Mouse (Mus musculus): ENCODE measurements around the gene Mfsd4b1.
"Not testable (repeated sequence)": the region's sequence is repeated elsewhere in the genome, so short reads cannot be mapped to it uniquely, and the experiment has no call there.

Mfsd4b1 gene

GRCm38 (mm10) chr10:40032897-40033296 is 7.8 kb upstream of the Mfsd4b1 start:
- DNase-seq = no peak

- DNase-seq = no peak
These were observed 5.6 kb upstream of the Mfsd4b1 start for GRCm38 (mm10) chr10:40030716-40031115.

- no peak for DNase-seq
These were observed 4.5 kb upstream of the Mfsd4b1 start for GRCm38 (mm10) chr10:40029610-40030009.

GRCm38 (mm10) chr10:40028091-40028490 is 3.0 kb upstream of the Mfsd4b1 start:
- DNase-seq = no peak

GRCm38 (mm10) chr10:40026546-40026945 is 1.5 kb upstream of the Mfsd4b1 start:
- no peak for DNase-seq

GRCm38 (mm10) chr10:40025560-40025959 is 492 bp upstream of the Mfsd4b1 start:
- DNase-seq = no peak

GRCm38 (mm10) chr10:40020401-40020800 is 4.7 kb downstream of the Mfsd4b1 start:
- DNase-seq = no peak

- DNase-seq = no peak
These were observed 5.6 kb downstream of the Mfsd4b1 start for GRCm38 (mm10) chr10:40019492-40019891.

GRCm38 (mm10) chr10:40018261-40018860 is 6.7 kb downstream of the Mfsd4b1 start:
- no peak for DNase-seq

GRCm38 (mm10) chr10:40009591-40009990 is 15.5 kb downstream of the Mfsd4b1 start:
- no peak for DNase-seq

- DNase-seq = not testable (repeated sequence)
These were observed 16.2 kb downstream of the Mfsd4b1 start for GRCm38 (mm10) chr10:40008847-40009246.

GRCm38 (mm10) chr10:40007953-40008352 is 17.1 kb downstream of the Mfsd4b1 start:
- DNase-seq = no peak

- peak; percentile 11 for DNase-seq
These were observed 18.1 kb downstream of the Mfsd4b1 start for GRCm38 (mm10) chr10:40006963-40007362.

GRCm38 (mm10) chr10:40000746-40001145 is 24.3 kb downstream of the Mfsd4b1 start:
- DNase-seq = no peak

- no peak for DNase-seq
These were observed 33.9 kb downstream of the Mfsd4b1 start for GRCm38 (mm10) chr10:39991155-39991554.

GRCm38 (mm10) chr10:39986466-39986865 is 38.6 kb downstream of the Mfsd4b1 start, which contains the start of gene Mfsd4b5:
Gene Mfsd4b5, minus strand, starts transcription at chr10:39986646.
- DNase-seq = no peak

- DNase-seq = no peak
These were observed 42.5 kb downstream of the Mfsd4b1 start for GRCm38 (mm10) chr10:39982604-39983003.

GRCm38 (mm10) chr10:39978231-39978630 is 46.8 kb downstream of the Mfsd4b1 start:
- no peak for DNase-seq

GRCm38 (mm10) chr10:39977346-39977745 is 47.7 kb downstream of the Mfsd4b1 start:
- no peak for DNase-seq

GRCm38 (mm10) chr10:39975771-39976170 is 49.3 kb downstream of the Mfsd4b1 start:
- DNase-seq = no peak

GRCm38 (mm10) chr10:39974982-39975381 is 50.1 kb downstream of the Mfsd4b1 start:
- no peak for DNase-seq

- DNase-seq = peak; percentile 56
These were observed 57.6 kb downstream of the Mfsd4b1 start for GRCm38 (mm10) chr10:39967512-39967911.

GRCm38 (mm10) chr10:39961906-39962305 is 63.2 kb downstream of the Mfsd4b1 start:
- DNase-seq = no peak

- DNase-seq = no peak
These were observed 64.6 kb downstream of the Mfsd4b1 start for GRCm38 (mm10) chr10:39960441-39960822.

- DNase-seq = peak; percentile 97
These were observed 65.2 kb downstream of the Mfsd4b1 start, which contains the start of gene Mfsd4b3 for GRCm38 (mm10) chr10:39959761-39960440. Gene Mfsd4b3, minus strand, starts transcription at chr10:39960153.
